Mouse (Mus musculus): ENCODE results near the gene Fibin.

DNA sequence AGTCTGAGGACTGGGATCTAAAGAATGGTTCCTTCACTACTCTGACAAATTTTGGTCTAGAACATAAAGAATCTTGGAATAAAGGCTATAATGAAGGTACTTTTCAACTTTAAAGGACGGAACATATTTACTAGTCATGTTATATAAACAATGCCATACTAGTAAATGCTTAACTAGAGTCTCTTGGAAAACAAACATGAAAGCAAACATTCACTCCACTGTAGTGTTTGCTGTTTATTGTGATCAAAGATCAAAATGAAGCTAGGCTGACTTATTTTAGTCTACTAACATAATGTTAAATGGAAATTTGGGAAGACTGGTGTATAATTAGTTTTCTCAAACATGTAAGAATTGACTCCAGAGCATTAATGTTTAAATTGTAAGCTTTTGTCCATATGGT, 43.7 kb downstream of the Fibin start:
- TF ChIP-seq MAX (IDR thresholded peaks at IDR 0.05; ENCODE audit: low read depth) (no peak), POLR2A (IDR thresholded peaks at IDR 0.05; ENCODE audit: insufficient read length, low read depth) (no peak), MYOG (IDR thresholded peaks at IDR 0.05; ENCODE audit: control insufficient read depth in 1 of 3, insufficient read depth in 1 of 3, insufficient read length in 2 of 3, low read depth in 2 of 3) (no peak), USF1 (IDR thresholded peaks at IDR 0.05; ENCODE audit: low read depth) (no peak), E2F4 (IDR thresholded peaks at IDR 0.05; ENCODE audit: insufficient read depth) (no peak), CEBPB (IDR thresholded peaks at IDR 0.05; ENCODE audit: insufficient read depth, poor library complexity, severe bottlenecking) (no peak), POLR2AphosphoS2 (IDR thresholded peaks at IDR 0.05; ENCODE audit: insufficient read length, low read depth) (no peak), MYOD1 (IDR thresholded peaks at IDR 0.05; ENCODE audit: control insufficient read depth in 1 of 3, insufficient read length in 2 of 3, low read depth in 2 of 3) (no peak), TCF12 (IDR thresholded peaks at IDR 0.05; ENCODE audit: insufficient read depth, poor library complexity, severe bottlenecking) (no peak), REST (IDR thresholded peaks at IDR 0.05; ENCODE audit: insufficient read depth, insufficient read length) (no peak), SRF (IDR thresholded peaks at IDR 0.05; ENCODE audit: control insufficient read depth, insufficient read length, low read depth) (no peak)
